Mouse (Mus musculus) lung, postnatal 0 days (tissue): ENCODE data around the gene Sox5.

Source experiments
- CTCF ChIP-seq: IDR thresholded peaks from 2 replicates; pipeline ENCODE4 v1.5.1; 2016; ENCODE audit warnings: antibody characterized with exemption, mild to moderate bottlenecking
- EP300 ChIP-seq: IDR thresholded peaks from 2 replicates; pipeline ENCODE4 v1.6.1; 2016; ENCODE audit warnings: antibody characterized with exemption, mild to moderate bottlenecking, control low read depth

GRCm38 (mm10) chr6:144648124-144648591 lies 133.6 kb downstream of the Sox5 start:
- TF ChIP-seq CTCF: no peak
- TF ChIP-seq EP300: peak; percentile 81
